Mouse (Mus musculus): ENCODE data around the gene Tgfb2. TPM values are rescaled to one million over a fixed set of nuclear protein-coding genes. Genes with fewer than 3 reads are reported as not detected.
A peak's percentile ranks its signal among the peaks of the same experiment; 100 is the strongest.

Gene Tgfb2
- polyA plus RNA-seq, 1 experiment from 2014 or later, result 24.5 TPM

DNA sequence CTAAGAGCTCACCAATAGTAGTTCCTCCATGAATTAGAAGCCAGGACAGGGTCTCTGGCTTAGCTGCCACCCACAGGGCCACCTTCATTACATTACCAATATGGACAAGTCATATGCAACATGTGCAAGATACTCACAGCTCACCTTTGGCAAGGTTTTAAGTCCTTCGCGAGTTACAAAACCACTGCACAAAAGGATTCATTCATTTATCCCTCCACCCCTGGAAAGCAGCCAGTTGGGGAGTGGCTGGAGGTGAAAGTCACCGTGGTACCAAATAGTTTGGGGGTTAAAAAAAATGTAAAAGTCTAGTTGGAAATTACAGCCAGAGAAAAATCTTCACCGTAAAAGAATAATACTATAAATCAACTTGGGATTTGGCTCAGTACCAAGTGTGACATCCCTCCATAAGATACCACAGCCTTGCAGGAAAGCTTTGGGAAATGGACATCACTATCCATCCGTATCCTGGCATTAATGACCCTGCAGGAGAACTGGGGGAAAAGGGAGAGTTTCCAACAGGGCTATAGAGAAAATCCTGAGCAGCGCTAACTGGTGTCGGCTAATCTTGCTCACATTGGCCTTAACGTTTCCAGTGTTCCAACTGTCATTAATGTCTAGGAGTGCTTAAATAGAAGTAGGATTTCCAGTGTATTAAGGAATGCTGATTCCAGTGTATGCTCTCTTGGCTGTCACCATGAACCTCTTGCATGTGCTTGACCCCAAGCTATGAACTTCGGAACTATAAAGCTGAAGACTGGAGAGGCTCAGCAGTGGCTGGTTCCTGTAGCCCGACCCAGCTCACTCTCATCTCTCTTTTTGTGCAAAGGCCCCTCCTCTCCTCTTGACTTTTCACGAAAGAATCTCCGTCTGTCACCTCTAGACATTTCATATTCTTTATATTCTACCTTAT, 68.2 kb downstream of the Tgfb2 start:
- Histone ChIP-seq H3K9me3 (replicated peaks; ENCODE audit: control insufficient read depth, low read length) (no peaks in the 10 kb centered on the region), H3K4me1 (ENCODE audit: control insufficient read depth, insufficient read depth, low read length) (0 out of 2 replicates have a peak, but pooled peaks cover 5% of the 10 kb centered on the region), H3K27ac (ENCODE audit: low read length) (no peak overlapping the region), H3K9ac (ENCODE audit: low read length) (no peak overlapping the region), H3K4me3 (replicated peaks; ENCODE audit: low read length) (no peak overlapping the region), H3K36me3 (ENCODE audit: control insufficient read depth, insufficient read depth, low read length) (no peaks in the 10 kb centered on the region), H3K4me2 (ENCODE audit: low read depth, low read length) (no peak overlapping the region), H3K27me3 (ENCODE audit: control insufficient read depth, insufficient read depth, low read length) (no peaks in the 10 kb centered on the region)
- ATAC-seq (ENCODE audit: insufficient read depth, low FRiP score), result no peak
- WGBS, result 51% methylated on average over 12 of the region's 12 CpGs

DNA sequence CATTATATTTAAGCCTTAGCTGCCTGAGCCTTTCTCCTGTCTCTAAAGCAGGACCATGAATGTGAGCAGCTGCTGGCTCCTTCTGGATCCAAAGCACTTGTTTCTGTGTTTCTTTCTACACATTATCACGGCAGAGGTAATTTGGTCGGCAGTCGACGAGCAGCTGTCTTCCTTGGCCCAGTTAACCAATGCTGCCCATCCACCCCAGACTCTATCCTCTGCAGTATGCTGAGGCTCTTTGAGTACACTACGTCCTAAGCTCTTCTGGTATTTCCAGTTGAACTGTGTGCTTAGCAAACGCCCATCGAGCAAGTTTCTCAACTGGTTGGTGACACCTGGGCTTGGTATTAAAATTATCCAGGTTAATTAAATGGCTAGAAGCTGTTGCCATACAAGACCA, 70.7 kb downstream of the Tgfb2 start:
- no peak overlapping the region for H3K4me2 ChIP-seq (ENCODE audit: low read depth, low read length)
- no peak overlapping the region for H3K4me3 ChIP-seq (replicated peaks; ENCODE audit: low read length)
- no peaks in the 10 kb centered on the region for H3K27me3 ChIP-seq (ENCODE audit: control insufficient read depth, insufficient read depth, low read length)
- WGBS, result 58% methylated on average over 7 of the region's 7 CpGs
- H3K4me1 ChIP-seq (ENCODE audit: control insufficient read depth, insufficient read depth, low read length), result 0 out of 2 replicates have a peak, but pooled peaks cover 5% of the 10 kb centered on the region
- no peaks in the 10 kb centered on the region for H3K9me3 ChIP-seq (replicated peaks; ENCODE audit: control insufficient read depth, low read length)
- peak overlapping the region; percentile 85 for H3K27ac ChIP-seq (ENCODE audit: low read length)
- no peaks in the 10 kb centered on the region for H3K36me3 ChIP-seq (ENCODE audit: control insufficient read depth, insufficient read depth, low read length)
- 0 out of 2 replicates have a peak, but pooled peaks have one; percentile 37 for ATAC-seq (ENCODE audit: insufficient read depth, low FRiP score)
- no peak overlapping the region for H3K9ac ChIP-seq (ENCODE audit: low read length)

DNA sequence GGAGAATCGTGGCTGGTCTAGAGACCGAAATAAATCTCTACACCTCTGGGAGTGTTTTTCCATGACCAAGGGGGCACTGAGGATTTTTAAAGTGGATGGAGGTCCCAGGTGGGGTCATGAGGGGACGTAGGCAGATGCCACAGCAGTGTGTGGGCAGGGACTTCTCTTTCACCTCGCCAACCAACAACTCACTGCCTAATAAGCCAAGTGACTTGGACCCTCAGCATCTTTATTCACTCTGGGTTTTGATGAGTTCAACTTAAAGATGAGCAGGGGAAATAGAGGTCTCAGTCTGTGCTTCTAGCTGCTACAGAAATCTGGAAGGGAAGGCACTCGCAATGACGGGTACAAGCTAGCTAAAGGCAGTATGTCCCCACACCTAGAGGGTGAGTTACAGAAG, 74.3 kb downstream of the Tgfb2 start:
- H3K36me3 ChIP-seq (ENCODE audit: control insufficient read depth, insufficient read depth, low read length), result no peaks in the 10 kb centered on the region
- no peak overlapping the region for H3K4me3 ChIP-seq (replicated peaks; ENCODE audit: low read length)
- no peak for ATAC-seq (ENCODE audit: insufficient read depth, low FRiP score)
- no peaks in the 10 kb centered on the region for H3K27me3 ChIP-seq (ENCODE audit: control insufficient read depth, insufficient read depth, low read length)
- WGBS, result 89% methylated on average over 6 of the region's 6 CpGs
- H3K4me2 ChIP-seq (ENCODE audit: low read depth, low read length), result no peak overlapping the region
- no peak overlapping the region for H3K27ac ChIP-seq (ENCODE audit: low read length)
- H3K9ac ChIP-seq (ENCODE audit: low read length), result no peak overlapping the region
- no peaks in the 10 kb centered on the region for H3K4me1 ChIP-seq (ENCODE audit: control insufficient read depth, insufficient read depth, low read length)
- no peaks in the 10 kb centered on the region for H3K9me3 ChIP-seq (replicated peaks; ENCODE audit: control insufficient read depth, low read length)

DNA sequence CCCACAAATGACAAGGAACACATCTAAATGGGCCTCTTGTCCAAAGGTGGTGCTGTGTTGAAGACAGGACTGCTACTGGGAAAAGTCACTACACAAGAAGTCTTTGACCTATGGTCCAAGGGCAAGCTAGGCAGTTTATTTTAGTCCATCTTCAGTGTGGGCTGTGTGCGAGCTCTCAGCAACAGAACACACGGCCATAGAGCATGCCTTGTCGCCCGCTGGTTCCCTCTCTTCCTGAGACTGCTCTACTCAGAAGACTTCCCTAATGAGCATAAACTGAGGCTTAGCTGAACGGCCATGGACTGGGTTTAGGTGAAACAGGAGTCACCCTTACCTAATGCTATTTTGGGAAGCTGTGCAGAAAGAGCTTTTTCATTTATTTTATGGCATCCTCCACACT, 74.8 kb downstream of the Tgfb2 start:
- no peaks in the 10 kb centered on the region for H3K9me3 ChIP-seq (replicated peaks; ENCODE audit: control insufficient read depth, low read length)
- 83% methylated on average over 5 of the region's 5 CpGs for WGBS
- H3K36me3 ChIP-seq (ENCODE audit: control insufficient read depth, insufficient read depth, low read length), result no peaks in the 10 kb centered on the region
- H3K4me2 ChIP-seq (ENCODE audit: low read depth, low read length), result no peak overlapping the region
- no peaks in the 10 kb centered on the region for H3K27me3 ChIP-seq (ENCODE audit: control insufficient read depth, insufficient read depth, low read length)
- no peak overlapping the region for H3K9ac ChIP-seq (ENCODE audit: low read length)
- no peak for ATAC-seq (ENCODE audit: insufficient read depth, low FRiP score)
- no peaks in the 10 kb centered on the region for H3K4me1 ChIP-seq (ENCODE audit: control insufficient read depth, insufficient read depth, low read length)
- no peak overlapping the region for H3K4me3 ChIP-seq (replicated peaks; ENCODE audit: low read length)
- no peak overlapping the region for H3K27ac ChIP-seq (ENCODE audit: low read length)

- Histone ChIP-seq H3K4me1 (ENCODE audit: control insufficient read depth, insufficient read depth, low read length) (no peaks in the 10 kb centered on the region), H3K27me3 (ENCODE audit: control insufficient read depth, insufficient read depth, low read length) (no peaks in the 10 kb centered on the region), H3K4me2 (ENCODE audit: low read depth, low read length) (no peak overlapping the region), H3K9ac (ENCODE audit: low read length) (no peak overlapping the region), H3K9me3 (replicated peaks; ENCODE audit: control insufficient read depth, low read length) (no peaks in the 10 kb centered on the region), H3K4me3 (replicated peaks; ENCODE audit: low read length) (no peak overlapping the region), H3K36me3 (ENCODE audit: control insufficient read depth, insufficient read depth, low read length) (no peaks in the 10 kb centered on the region), H3K27ac (ENCODE audit: low read length) (no peak overlapping the region)
- WGBS, result 80% methylated on average over 7 of the region's 7 CpGs
- ATAC-seq (ENCODE audit: insufficient read depth, low FRiP score), result no peak
These were observed 78.3 kb downstream of the Tgfb2 start for GRCm38 (mm10) chr1:186627451-186627995.

DNA sequence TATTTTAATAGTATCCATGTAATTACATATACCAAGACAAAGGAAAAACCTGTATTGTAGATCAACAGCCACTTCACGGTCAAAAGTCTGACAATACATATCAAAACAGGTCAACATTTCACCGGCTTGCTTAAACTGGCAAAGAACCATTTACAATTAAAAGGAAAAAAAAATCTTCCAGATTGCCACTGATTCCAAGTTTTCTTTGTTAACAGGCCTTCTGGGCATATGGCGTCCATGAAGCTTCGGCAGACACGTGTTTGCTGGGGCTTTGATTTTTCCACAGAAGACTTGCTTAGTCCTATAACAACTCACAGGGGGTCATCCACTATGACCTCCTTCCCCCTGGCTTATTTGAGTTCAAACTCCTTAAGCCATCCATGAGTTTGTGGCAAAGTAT, 81.3 kb downstream of the Tgfb2 start:
- WGBS, result 85% methylated on average over 5 of the region's 5 CpGs
- no peak overlapping the region for H3K4me2 ChIP-seq (ENCODE audit: low read depth, low read length)
- H3K27ac ChIP-seq (ENCODE audit: low read length), result no peak overlapping the region
- H3K4me3 ChIP-seq (replicated peaks; ENCODE audit: low read length), result no peak overlapping the region
- no peaks in the 10 kb centered on the region for H3K27me3 ChIP-seq (ENCODE audit: control insufficient read depth, insufficient read depth, low read length)
- no peak for ATAC-seq (ENCODE audit: insufficient read depth, low FRiP score)
- H3K9ac ChIP-seq (ENCODE audit: low read length), result no peak overlapping the region
- no peaks in the 10 kb centered on the region for H3K36me3 ChIP-seq (ENCODE audit: control insufficient read depth, insufficient read depth, low read length)
- H3K9me3 ChIP-seq (replicated peaks; ENCODE audit: control insufficient read depth, low read length), result no peaks in the 10 kb centered on the region
- no peaks in the 10 kb centered on the region for H3K4me1 ChIP-seq (ENCODE audit: control insufficient read depth, insufficient read depth, low read length)

GRCm38 (mm10) chr1:186621812-186622211, 84.0 kb downstream of the Tgfb2 start:
- H3K9ac ChIP-seq (ENCODE audit: low read length), result no peak overlapping the region
- no peaks in the 10 kb centered on the region for H3K9me3 ChIP-seq (replicated peaks; ENCODE audit: control insufficient read depth, low read length)
- H3K27ac ChIP-seq (ENCODE audit: low read length), result no peak overlapping the region
- H3K4me2 ChIP-seq (ENCODE audit: low read depth, low read length), result no peak overlapping the region
- ATAC-seq (ENCODE audit: insufficient read depth, low FRiP score), result no peak
- no peak overlapping the region for H3K4me3 ChIP-seq (replicated peaks; ENCODE audit: low read length)
- no peaks in the 10 kb centered on the region for H3K27me3 ChIP-seq (ENCODE audit: control insufficient read depth, insufficient read depth, low read length)
- H3K4me1 ChIP-seq (ENCODE audit: control insufficient read depth, insufficient read depth, low read length), result no peaks in the 10 kb centered on the region; the same call in 1 of the 2 replicates
- H3K36me3 ChIP-seq (ENCODE audit: control insufficient read depth, insufficient read depth, low read length), result no peaks in the 10 kb centered on the region
- 89% methylated on average over 3 of the region's 3 CpGs for whole genome bisulfite sequencing

DNA sequence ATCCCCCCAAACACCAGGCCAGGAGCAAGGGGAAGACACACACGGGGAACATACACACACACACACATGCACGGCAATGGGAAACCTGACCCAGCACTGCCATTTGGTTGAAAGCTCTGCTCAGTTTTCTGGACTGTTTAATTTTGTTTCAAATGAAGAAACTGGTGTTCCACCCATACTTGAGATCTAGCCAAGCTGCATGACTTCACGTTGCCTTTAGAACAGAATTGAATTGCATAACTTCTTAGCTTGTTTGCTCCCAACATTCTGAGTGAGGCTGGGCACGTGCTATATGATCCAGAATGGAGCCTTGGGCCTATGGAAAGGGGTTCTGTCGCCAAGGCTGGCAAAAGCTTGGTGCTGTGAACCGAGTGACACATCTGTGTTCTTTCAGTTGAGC, 87.5 kb downstream of the Tgfb2 start:
- Histone ChIP-seq H3K27ac (ENCODE audit: low read length) (no peak overlapping the region), H3K4me1 (ENCODE audit: control insufficient read depth, insufficient read depth, low read length) (no peaks in the 10 kb centered on the region; the same call in 1 of the 2 replicates), H3K9me3 (replicated peaks; ENCODE audit: control insufficient read depth, low read length) (no peaks in the 10 kb centered on the region), H3K9ac (ENCODE audit: low read length) (no peak overlapping the region), H3K4me3 (replicated peaks; ENCODE audit: low read length) (no peak overlapping the region), H3K4me2 (ENCODE audit: low read depth, low read length) (no peak overlapping the region), H3K36me3 (ENCODE audit: control insufficient read depth, insufficient read depth, low read length) (no peaks in the 10 kb centered on the region), H3K27me3 (ENCODE audit: control insufficient read depth, insufficient read depth, low read length) (no peaks in the 10 kb centered on the region)
- 71% methylated on average over 6 of the region's 6 CpGs for WGBS
- no peak for ATAC-seq (ENCODE audit: insufficient read depth, low FRiP score)

DNA sequence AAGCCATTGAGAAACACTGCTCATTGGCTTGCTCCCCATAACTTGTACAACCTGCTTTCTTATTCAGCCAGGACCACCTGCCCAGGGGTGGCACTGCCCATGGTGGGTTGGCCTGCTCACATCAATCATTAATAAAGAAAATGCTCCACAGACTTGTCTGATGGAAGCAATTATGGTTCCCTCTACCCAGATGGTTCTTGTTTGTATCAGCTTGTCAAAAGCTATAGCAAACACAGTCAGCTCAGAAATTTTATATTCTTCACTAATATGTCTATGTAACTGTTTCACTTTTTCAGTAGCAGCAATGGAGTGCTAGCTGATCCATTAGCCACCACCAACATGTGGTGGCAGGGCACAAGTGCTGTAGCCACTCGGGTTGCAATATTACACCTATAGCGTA, 94.4 kb downstream of the Tgfb2 start:
- Histone ChIP-seq H3K4me1 (ENCODE audit: control insufficient read depth, insufficient read depth, low read length) (peaks cover 5% of the 10 kb centered on the region), H3K27ac (ENCODE audit: low read length) (no peak overlapping the region), H3K9ac (ENCODE audit: low read length) (no peak overlapping the region), H3K9me3 (replicated peaks; ENCODE audit: control insufficient read depth, low read length) (no peaks in the 10 kb centered on the region), H3K4me3 (replicated peaks; ENCODE audit: low read length) (no peak overlapping the region), H3K36me3 (ENCODE audit: control insufficient read depth, insufficient read depth, low read length) (no peaks in the 10 kb centered on the region), H3K4me2 (ENCODE audit: low read depth, low read length) (no peak overlapping the region), H3K27me3 (ENCODE audit: control insufficient read depth, insufficient read depth, low read length) (no peaks in the 10 kb centered on the region)
- WGBS, result 76% methylated on average over 2 of the region's 2 CpGs
- ATAC-seq (ENCODE audit: insufficient read depth, low FRiP score), result no peak
